Mouse (Mus musculus): ENCODE data around the gene Olr1. TPM values are rescaled to one million over a fixed set of nuclear protein-coding genes. Genes with fewer than 3 reads are reported as not detected.

Olr1 gene
- not detected for total RNA-seq (2023)

DNA sequence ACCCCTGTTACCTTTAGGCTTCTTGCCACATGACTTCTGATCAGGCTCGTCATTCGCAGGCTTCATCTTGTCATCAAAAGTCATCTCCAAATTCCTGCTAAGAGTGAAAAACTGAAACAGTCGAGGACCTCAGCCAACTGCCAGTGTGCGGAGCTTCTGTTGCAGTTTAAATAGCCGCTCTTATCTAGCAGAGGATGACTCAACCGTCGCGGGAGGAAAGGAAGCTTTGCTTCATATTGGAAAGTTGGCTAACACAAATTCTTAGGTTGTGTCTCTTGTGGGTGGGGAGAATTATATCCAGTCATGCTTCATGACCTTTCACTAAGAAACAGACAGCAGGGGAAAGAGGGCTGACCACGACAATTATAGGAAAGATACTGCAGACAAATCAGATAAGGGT, at the start of gene Olr1:
Gene Olr1, minus strand, starts transcription at position 142 of the 400 bp plus-strand sequence.

DNA sequence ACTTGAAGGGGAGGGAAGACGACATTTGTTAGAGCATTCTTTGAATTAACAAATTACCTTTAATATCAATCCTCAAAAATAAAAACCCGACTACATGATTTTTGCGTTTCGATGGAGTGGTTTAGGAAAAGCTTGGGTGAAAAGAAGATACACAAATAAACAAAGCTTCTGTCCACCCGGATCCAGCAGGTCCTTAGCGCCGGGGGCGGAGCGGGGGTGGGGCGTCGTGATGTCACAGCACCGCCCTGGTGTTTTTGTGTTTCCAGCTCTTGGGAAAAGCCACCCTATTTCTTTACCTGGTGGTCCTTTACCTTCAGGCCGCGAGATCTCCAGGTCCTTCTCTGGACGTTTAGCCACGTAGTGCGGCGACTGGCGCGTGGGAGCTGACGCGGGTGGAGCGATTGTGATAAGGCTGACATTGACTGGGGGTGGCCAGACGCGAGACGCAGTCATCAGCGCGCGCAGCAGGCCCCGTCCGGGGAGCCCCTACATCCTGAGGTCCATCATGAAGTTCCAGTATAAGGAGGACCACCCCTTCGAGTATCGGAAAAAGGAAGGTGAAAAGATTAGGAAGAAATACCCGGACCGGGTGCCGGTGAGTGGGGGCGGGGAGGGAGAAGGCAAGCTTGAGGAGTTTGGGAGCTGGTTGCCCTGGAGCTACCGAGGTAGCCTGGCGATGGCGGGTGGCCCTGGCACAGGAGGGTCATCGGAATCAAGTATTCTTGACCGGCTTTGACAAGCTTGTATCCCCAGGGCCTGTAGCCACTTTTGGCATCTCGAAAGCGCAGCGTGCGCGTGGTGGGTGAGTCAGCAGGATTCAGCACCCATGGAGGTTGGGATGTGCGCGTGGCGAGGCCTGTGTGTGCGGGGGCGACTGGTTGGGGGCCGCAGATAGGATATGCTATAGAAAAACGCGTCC, 26.2 kb upstream of the Olr1 start, which contains the start of gene Gabarapl1:
Gene Gabarapl1, plus strand, starts transcription at position 219 of the 919 bp plus-strand sequence.

GRCm38 (mm10) chr6:129512367-129512766, 5.4 kb upstream of the Olr1 start, which contains the start of gene Tmem52b:
Gene Tmem52b, plus strand, starts transcription at chr6:129512555.

DNA sequence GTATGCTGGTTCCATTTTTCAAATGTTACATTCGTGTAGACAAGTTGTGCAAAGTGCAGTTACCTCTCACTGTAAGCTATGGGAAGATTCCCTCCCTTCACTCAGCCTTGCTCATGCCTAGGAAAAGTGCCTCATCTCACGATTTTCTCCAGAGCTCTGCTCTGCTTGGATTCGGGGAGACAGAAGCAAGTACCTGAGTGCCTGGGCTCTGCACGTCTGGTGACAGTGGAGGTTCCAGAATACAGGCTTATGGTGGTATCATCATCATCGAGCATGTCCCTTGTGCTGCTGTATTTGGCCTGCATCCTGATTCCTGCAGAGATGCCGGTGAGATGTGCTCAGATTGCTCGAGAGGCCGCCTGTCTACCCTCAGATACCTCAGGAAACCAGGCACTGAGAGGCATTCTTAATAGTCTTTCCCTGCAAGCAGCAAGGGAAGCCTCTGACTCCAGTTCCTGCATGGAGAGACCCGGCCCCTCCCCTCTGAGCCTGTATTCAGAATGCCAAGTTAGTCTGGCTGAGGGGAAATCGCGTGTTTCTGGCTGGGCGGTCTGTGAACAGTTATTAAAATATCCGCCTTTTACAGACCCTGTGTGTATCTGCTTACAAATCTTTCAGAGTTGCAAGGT, 55.4 kb downstream of the Olr1 start, which contains the start of gene Clec1a:
Gene Clec1a, minus strand, starts transcription at position 590 of the 629 bp plus-strand sequence.

Other genes starting within 250 kb of the Olr1 start
- gene Cd69, start 231.7 kb downstream of the Olr1 start, total RNA-seq (2023) = 979 TPM
- not detected for gene 4922502D21Rik, start 175.4 kb downstream of the Olr1 start, total RNA-seq (2023)
- gene Clec12a, start 164.5 kb downstream of the Olr1 start, total RNA-seq (2023) = 1.5 TPM
- gene Clec12b, start 121.3 kb downstream of the Olr1 start, total RNA-seq (2023) = not detected
- not detected for gene Clec1b, start 109.9 kb downstream of the Olr1 start, total RNA-seq (2023)
- gene Clec9a, start 98.3 kb downstream of the Olr1 start, total RNA-seq (2023) = 1.8 TPM
- gene Clec1a, start 55.2 kb downstream of the Olr1 start, total RNA-seq (2023) = not detected
- not detected for gene Tmem52b, start 5.4 kb upstream of the Olr1 start, total RNA-seq (2023)
- gene Gabarapl1, start 26.0 kb upstream of the Olr1 start, total RNA-seq (2023) = 14.5 TPM
- gene Klre1, start 70.7 kb upstream of the Olr1 start, total RNA-seq (2023) = 0.77 TPM
- gene Klrd1, start 84.6 kb upstream of the Olr1 start, total RNA-seq (2023) = 205 TPM
- 2.4 TPM for gene Klrk1, start 116.7 kb upstream of the Olr1 start, total RNA-seq (2023)
- not detected for gene Klrc3, start 136.2 kb upstream of the Olr1 start, total RNA-seq (2023)
- 0.15 TPM for gene Klrc2, start 153.5 kb upstream of the Olr1 start, total RNA-seq (2023)
- 1.3 TPM for gene Klrc1, start 171.8 kb upstream of the Olr1 start, total RNA-seq (2023)
- gene Klri1, start 210.0 kb upstream of the Olr1 start, total RNA-seq (2023) = 1.1 TPM
- 0.49 TPM for gene Klri2, start 233.3 kb upstream of the Olr1 start, total RNA-seq (2023)